Mouse (Mus musculus) adrenal gland, postnatal 36 days (tissue): ENCODE data around the gene Cacna1s. TPM values are rescaled to one million over a fixed set of nuclear protein-coding genes. Genes with fewer than 3 reads are reported as not detected.
A peak's percentile ranks its signal among the peaks of the same experiment; 100 is the strongest.

Experiments
- DNase-seq, 2 experiments: peaks; one replicate each; pipeline ENCODE4 v3.0.0; 2021; ENCODE audit warnings: mixed read lengths in 1 of 2
- total RNA-seq, 2 experiments: library from RNA; stranded (reverse); gene quantifications; 2 replicates each; pipeline ENCODE4 v1.2.3; 2021

The Cacna1s gene
- total RNA-seq, 2 experiments from 2014 or later, result 0.10 to 0.23 TPM

DNA sequence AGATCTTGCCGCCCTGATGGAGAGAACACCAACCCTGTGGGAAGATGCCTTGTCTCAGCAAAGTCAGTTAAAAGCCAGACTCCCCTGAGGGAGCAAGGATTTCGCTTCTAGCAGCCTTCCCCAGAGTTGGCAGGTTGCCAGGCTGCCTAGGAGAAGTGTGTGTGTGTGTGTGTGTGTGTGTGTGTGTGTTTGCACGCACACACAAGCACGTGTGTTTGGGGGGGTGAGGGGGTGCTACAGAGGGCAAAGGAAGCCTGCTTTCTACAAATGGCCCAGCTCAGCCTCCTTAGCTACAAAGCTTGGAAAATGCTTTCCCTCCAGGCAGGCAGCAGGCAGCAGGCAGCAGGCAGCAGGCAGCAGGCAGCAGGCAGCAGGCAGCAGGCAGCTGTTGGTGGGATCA lies 85.0 kb downstream of the Cacna1s start:
- DNase-seq, result peak; percentile 60 to 74

DNA sequence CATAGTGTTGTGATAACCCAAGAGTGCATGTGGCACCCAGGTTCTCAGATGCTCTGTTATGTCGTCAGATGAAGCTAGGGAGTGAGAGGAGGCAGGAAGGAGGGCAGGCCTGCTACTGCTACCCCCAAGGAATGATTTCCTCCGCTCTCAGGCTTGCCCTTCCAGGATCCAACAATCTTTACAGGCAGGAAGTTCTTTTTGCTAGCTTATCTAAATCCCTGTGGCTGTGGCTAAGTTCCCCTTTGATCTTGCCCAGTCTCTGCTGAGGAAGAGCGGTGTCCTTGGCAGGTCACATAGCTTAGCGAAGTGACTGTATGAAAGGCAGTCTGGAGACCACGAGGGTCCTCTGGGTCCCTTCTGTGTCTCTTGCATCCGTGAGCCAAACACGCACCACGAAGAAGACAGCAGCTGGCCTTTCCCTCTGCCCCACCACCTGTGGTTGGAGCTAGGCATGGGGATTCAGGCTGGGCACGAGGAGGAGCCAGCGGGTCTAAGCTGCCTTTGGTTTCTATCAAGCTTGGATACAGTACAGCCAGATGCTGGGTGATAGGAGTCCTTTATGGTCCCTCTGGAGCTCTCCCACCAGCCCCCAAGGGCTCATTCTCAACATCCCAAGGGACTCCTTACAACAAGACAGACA lies 85.8 kb downstream of the Cacna1s start:
- peak in 1 of 2 experiments; percentile 25 for DNase-seq

DNA sequence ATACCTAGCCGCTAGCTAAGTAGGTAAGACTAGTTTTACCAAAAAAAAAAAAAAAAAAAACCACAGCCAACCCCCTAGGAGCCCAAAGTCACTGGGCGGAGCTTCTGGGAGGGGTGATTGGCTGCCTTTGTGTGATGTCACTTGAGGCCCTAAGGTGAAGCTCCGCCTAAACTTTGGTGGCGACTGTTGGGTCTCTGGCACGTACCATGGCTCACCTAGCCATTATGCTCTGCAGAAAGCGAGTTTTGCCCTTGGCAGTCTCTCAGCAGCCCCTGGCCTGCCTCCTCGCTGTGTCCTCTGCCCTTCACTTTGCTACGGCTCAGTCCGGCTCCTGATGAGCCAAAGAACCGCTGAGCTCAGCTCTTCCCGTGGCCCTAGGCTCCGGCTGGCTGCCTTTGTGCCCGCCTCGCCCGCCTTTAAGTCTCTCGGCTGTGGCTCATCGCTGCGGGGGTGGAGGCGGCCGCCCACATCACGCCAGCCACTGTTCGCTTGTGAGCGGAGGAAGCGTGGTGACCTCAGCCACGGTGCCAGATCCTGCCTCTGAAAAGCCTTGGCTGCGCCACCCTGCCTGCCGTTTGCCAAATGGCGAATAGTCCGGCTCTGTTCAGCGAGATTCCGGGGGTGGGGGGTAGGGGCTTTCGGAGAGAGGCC lies 87.6 kb downstream of the Cacna1s start:
- peak; percentile 91 to 92 for DNase-seq

DNA sequence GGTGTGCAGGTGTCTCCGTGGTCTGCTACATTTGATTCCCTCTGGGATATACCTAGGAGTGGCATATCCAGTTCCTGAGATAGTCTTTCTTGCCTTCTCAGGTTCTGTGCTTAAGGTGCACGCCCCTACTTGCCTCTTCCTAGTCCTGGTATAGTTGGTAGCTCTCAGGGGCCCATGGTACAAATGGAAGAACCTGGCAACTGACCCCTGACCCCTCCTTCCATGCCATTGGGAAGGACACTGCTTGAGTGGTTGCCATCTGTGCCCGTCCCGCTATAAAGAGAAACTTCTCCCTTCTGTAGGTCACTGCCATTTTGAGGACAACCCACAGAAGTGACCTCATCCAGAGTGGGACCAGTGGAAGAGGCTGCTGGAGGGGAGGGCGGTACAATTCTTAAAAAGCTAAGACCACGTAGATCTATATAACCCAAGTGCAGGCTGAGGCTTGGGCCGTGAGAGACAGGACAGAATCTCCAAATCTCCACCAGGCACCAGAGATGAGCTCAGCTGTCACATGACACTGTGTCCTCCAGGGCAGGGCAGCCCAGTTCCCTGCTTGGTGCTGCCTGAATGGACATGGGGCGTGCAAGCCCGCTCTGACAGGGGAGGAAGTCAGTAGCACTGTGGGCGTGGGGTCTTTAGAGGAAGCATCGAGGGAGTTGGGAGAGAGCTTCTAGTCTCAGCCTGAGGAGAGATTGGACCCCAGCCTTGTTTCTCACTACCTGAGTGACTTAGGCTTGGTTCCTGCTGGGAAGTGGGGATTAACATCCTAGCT lies 88.8 kb downstream of the Cacna1s start:
- peak; percentile 50 to 56 for DNase-seq

DNA sequence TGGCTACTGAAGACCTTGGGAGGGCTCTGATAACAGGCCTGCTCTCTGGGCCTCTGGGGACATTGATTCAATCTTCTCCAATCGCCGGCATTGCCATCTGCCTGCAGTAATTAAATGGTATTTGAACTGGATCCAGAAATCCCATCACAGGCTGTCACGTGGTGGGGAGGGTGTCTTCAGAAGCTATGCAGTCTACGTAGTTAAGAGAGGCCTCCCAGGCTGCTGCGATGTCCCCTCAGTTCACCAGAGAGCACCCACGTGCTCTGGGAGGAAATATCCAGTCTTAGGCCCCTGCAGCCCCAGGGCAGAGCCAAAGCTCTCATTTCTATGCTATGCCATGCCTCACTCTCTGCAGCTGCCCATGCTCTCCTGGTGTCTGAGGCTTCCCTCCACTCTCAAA lies 89.8 kb downstream of the Cacna1s start:
- no peak for DNase-seq

DNA sequence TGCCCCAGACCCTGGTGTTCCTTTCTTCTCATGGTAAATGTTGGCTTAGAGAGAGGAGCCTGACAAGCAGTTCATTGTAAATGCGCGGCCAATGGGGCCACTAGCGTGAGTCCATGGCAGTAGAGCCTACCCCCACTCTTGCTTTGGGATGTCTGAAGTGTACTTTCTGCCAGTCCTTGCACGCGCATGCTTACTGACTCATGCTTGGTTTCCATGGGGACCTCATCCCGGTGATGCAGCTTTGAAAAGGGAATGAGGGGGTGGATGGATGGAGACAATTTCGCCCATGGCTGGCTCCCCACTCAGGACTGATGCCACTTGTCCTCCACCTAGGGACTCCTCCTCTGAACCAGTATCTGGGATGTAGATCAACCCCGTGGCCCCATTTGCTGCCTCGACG lies 91.0 kb downstream of the Cacna1s start:
- DNase-seq, result no peak

DNA sequence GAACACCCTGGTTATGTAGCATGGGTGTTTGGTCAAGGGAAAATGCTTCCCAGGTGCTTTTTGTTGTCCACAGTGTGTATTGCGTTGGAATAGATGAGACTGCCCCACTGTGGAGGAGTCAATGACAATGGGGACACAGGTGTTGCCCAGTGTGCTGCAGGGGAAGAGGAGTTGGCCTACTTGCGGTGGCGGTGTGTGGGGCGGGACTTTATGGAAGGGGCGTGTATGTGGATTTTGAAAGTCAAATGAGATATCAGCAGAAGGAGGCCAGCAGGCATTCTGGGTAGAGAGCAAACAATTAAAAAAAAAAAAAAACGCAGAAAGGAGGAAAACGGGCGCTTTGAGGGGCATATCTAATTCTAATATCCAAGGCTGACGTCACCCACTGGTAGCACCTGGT lies 97.2 kb downstream of the Cacna1s start:
- no peak for DNase-seq

DNA sequence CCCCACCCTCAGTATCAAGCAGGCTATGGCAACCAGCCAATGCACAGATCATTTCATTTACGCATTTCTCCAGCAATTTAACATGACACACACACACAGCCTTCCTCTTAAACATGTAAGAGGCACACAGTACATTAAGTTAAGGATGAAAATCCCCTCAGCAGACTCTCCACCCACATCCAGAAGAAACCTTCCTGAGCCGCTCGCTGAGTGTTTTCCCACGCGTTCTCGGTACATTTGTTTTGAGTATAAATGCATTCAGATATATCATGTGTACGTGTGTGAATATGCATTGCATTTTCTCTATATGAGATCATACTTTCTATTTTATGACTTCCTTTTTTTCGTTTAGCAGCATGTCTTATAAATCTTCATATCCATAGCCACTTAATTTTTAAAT lies 98.8 kb downstream of the Cacna1s start:
- no peak for DNase-seq

DNA sequence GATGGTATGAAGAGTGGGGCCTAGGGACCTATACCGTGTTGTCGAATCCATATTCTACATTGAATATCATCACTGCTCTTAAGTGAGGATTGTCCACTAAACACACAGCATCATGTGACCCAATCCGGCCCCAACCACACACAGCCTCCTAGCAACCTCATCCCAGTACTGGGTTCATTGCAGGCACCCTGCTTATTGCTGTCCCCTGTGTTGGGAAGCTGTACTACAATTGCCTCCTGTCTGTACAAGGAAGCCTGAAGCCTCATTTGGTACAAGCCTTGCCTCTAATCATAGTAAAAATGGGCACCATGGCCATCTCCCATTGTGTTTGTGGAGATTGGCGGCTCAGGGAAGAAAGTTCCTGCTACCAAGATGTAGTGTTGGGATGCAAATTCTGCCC lies 103.8 kb downstream of the Cacna1s start:
- DNase-seq, result no peak

DNA sequence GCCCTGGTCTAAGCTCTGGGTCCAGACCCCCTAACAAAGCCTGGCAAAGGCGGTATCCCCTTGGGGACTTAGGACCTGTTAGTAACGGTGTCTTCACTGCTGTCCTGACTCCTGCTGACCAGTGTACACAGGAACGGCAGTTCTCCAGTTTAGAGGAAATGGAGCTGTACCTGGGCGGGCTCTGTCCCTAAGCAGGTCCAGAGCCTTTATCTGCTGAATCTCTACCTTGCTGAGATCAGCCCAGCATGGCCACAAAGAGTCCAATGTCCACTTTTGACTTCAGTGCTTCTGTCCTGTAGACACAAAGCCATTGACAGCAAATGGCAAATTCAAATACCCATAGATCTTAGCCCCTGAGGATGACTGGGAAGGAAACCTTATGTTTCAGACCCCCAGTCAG lies 104.4 kb downstream of the Cacna1s start:
- no peak for DNase-seq

DNA sequence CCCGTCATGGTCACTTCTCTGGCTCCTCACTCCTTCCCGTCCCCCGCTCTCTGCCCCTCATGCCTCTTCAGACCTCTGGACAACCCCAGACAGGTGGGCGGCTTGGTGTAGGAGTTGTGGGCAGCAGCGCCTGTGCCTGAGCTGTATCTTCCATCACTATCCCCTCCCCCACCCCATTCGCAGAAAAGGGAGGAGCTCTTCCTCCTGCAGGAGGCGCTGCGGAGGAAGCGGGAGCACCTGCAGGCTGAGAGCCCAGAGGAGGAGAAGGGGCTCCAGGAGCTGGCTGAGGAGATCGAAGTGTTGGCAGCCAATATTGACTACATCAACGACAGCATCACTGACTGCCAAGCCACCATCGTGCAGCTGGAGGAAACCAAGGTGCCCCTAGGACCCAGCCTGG lies 107.3 kb downstream of the Cacna1s start:
- no peak for DNase-seq

DNA sequence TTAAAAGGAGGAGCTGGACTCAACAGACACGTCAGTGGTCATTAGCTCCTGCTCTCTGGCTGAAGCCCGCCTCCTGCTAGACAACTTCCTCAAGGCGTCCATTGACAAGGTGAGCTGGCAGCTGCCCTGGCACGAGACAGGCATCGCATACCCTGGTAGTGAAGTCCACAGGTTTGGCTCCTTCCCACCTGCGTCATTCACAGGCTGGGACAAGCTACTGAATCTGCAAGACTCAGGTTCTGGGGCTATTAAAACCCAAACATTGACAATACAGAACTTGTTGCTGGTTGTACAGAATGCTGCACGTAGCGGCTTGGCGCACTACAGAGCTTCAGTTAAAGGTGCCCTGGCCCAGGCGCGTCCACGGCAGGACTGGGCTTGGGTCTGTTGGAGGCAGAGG lies 107.7 kb downstream of the Cacna1s start:
- DNase-seq, result no peak

DNA sequence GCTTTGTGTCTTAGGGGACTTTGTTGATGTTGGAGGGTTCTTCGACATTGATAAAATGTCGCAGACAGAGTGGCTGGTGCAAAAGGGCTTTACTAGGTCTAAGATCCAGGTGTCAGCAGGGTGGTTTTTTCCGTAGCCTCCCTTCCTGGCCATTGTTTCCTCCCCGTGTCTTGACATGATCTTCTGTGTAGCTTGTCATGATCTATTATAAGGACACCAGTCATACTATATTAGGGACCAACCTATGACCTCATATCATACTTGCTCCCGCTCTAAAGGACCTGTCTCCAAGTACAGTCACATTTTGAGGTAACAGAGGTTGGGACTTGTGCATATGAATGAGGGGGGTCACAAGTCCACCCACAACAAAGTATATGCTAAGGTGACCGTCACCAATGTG lies 108.4 kb downstream of the Cacna1s start:
- DNase-seq, result no peak

DNA sequence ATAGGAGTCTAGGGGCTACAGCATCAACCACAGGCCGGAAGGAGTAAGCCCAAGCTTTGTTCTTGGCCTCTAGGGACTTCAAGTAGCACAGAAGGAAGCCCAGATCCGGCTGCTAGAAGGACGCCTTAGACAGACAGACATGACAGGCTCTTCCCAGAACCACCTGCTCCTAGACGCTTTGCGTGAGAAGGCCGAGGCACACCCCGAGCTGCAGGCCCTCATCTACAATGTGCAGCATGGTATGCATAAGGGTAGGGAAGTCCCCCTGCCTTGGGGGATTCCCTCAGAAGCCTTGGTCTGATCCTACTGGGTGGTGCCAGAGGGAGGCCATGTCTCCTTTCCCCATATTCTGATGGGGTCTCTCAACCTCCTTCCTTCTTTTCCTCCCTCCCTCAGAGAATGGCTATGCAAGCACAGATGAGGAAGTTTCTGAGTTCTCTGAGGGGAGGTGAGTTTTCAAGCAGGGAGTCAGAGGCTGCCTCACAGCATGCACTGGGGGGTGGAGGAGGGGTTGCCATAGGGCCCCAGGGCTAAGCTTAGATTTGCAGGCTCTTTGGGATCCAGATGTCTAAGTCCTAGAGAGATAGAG lies 108.9 kb downstream of the Cacna1s start:
- no peak for DNase-seq

DNA sequence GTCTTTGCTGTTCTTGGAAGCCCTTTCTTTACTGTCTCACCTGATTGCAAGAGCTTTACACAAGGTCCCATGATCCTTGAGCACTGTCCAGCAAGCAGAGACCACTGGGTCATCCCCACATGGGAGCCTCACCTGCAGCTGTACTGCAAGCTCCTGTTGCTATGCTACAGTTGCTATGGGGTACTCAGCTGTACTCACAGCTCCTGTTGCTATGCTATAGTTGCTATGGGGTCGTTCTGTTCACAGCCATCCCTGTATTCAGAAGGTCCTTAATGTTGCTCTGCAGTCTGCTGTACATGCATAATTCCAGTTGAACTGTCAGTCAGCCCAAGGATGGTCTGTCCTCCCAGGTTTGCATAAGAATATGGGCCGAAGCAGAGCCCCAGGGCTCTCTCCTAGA lies 112.9 kb downstream of the Cacna1s start:
- no peak for DNase-seq

DNA sequence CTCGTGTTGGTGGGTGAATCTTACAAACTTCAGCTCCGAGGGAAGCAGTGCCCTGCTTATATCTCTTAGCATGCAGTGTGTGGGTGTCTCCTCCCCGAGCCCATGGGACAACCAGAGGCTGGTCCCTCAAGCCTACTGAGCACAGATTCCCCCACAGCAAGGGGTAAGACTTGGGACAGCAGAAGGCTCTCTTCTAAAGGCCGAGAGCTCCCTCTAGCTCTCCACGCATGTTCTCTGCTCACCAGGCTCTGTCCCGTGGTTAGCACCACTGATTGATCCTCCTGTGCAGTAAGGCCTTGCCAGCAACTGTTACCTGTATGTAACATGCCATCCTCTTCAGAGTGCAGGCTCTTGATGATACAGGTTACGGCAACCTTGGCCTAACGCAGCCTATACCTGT lies 115.1 kb downstream of the Cacna1s start:
- peak; percentile 13 to 23 for DNase-seq

Other genes starting within 250 kb of the Cacna1s start
- not detected for gene Lad1, start 234.2 kb upstream of the Cacna1s start, total RNA-seq
- gene Tnnt2, start 216.4 kb upstream of the Cacna1s start, total RNA-seq, result 1 to 10 TPM; 2.5 to 2.6 TPM
- not detected for gene Pkp1, start 133.5 kb upstream of the Cacna1s start, total RNA-seq
- gene Igfn1, start 46.4 kb upstream of the Cacna1s start, total RNA-seq, result under 1 TPM in 1 of 2 experiments, not detected in 1; 0.07 TPM
- 10 to 100 TPM; 32.4 to 43.1 TPM for gene Tmem9, start 44.6 kb upstream of the Cacna1s start, total RNA-seq
- not detected for gene Ascl5, start 1.9 kb upstream of the Cacna1s start, total RNA-seq
- gene Kif21b, start 78.6 kb downstream of the Cacna1s start, total RNA-seq, result 1 to 10 TPM; 2.4 TPM
- not detected for gene Mroh3, start 160.1 kb downstream of the Cacna1s start, total RNA-seq
- gene Inava, start 181.5 kb downstream of the Cacna1s start, total RNA-seq, result not detected
- gene Gpr25, start 208.1 kb downstream of the Cacna1s start, total RNA-seq, result not detected